Mouse (Mus musculus) lung, postnatal 14 days (tissue): ENCODE measurements around the gene Ttll3.

Experiments
- DNase-seq: peaks from one replicate; pipeline ENCODE4 v3.0.0; 2021

Gene Ttll3

GRCm38 (mm10) chr6:113426696-113427095, 37.6 kb downstream of the Ttll3 start:
- DNase-seq = no peak

- DNase-seq = peak; percentile 41
Measured at GRCm38 (mm10) chr6:113427397-113427796, 38.3 kb downstream of the Ttll3 start.

- DNase-seq = no peak
Measured at GRCm38 (mm10) chr6:113428006-113428405, 38.9 kb downstream of the Ttll3 start.

GRCm38 (mm10) chr6:113429965-113430364, 40.9 kb downstream of the Ttll3 start:
- no peak for DNase-seq

GRCm38 (mm10) chr6:113430846-113431245, 41.8 kb downstream of the Ttll3 start:
- DNase-seq = no peak

GRCm38 (mm10) chr6:113431801-113432200, 42.7 kb downstream of the Ttll3 start:
- DNase-seq = no peak

- no peak for DNase-seq
Measured at GRCm38 (mm10) chr6:113433661-113434060, 44.6 kb downstream of the Ttll3 start.

- no peak for DNase-seq
Measured at GRCm38 (mm10) chr6:113434691-113435090, 45.6 kb downstream of the Ttll3 start.

GRCm38 (mm10) chr6:113435664-113436205, 46.7 kb downstream of the Ttll3 start, which contains the start of gene Cidec:
Cidec (minus strand) TSS chr6:113435760.
- DNase-seq = no peak

- no peak for DNase-seq
Measured at GRCm38 (mm10) chr6:113437135-113437534, 48.1 kb downstream of the Ttll3 start.

- no peak for DNase-seq
Measured at GRCm38 (mm10) chr6:113438721-113439430, 49.8 kb downstream of the Ttll3 start.

- no peak for DNase-seq
Measured at GRCm38 (mm10) chr6:113440686-113441085, 51.6 kb downstream of the Ttll3 start.

GRCm38 (mm10) chr6:113441147-113441680, 52.2 kb downstream of the Ttll3 start:
- DNase-seq = peak; percentile 83

GRCm38 (mm10) chr6:113442087-113442441, 53.0 kb downstream of the Ttll3 start:
- DNase-seq = no peak

GRCm38 (mm10) chr6:113442442-113443090, 53.5 kb downstream of the Ttll3 start, which contains the start of gene Jagn1:
Jagn1 (plus strand) TSS chr6:113442569.
- peak; percentile 93 for DNase-seq

GRCm38 (mm10) chr6:113443091-113443490, 54.0 kb downstream of the Ttll3 start:
- no peak for DNase-seq

- no peak for DNase-seq
Measured at GRCm38 (mm10) chr6:113444207-113444965, 55.3 kb downstream of the Ttll3 start.

- DNase-seq = no peak
Measured at GRCm38 (mm10) chr6:113447639-113448038, 58.6 kb downstream of the Ttll3 start.

- no peak for DNase-seq
Measured at GRCm38 (mm10) chr6:113451839-113452238, 62.8 kb downstream of the Ttll3 start.

- no peak for DNase-seq
Measured at GRCm38 (mm10) chr6:113455007-113455406, 65.9 kb downstream of the Ttll3 start.

- no peak for DNase-seq
Measured at GRCm38 (mm10) chr6:113457952-113458534, 69.0 kb downstream of the Ttll3 start, which contains the start of gene Il17re. Il17re (plus strand) TSS chr6:113458484.

- peak; percentile 63 for DNase-seq
Measured at GRCm38 (mm10) chr6:113458635-113459034, 69.6 kb downstream of the Ttll3 start.

- DNase-seq = no peak
Measured at GRCm38 (mm10) chr6:113464040-113464439, 75.0 kb downstream of the Ttll3 start.
